Mouse (Mus musculus) left cerebral cortex, adult 2 months (tissue): Measurements from ENCODE around the gene Tbc1d14. TPM values are rescaled to one million over a fixed set of nuclear protein-coding genes. Genes with fewer than 3 reads are reported as not detected.

ENCODE experiments used
- DNase-seq, 2 experiments: peaks; one replicate each; pipeline ENCODE4 v3.0.0; 2021 to 2022; ENCODE audit warnings: low spot score in 2 of 2, mixed read lengths in 1 of 2; ENCODE audit errors: extremely low spot score in 1 of 2
- H3K27ac ChIP-seq: fragments of 200-600 bp; 2 replicates; pipeline ENCODE4 v1.8.1; 2022
- H3K4me3 ChIP-seq: fragments of 200-600 bp; 2 replicates; pipeline ENCODE4 v1.8.1; 2022
- CTCF ChIP-seq: fragments of 200-600 bp; IDR thresholded peaks from 2 replicates; pipeline ENCODE4 v1.8.1; 2022; ENCODE audit warnings: antibody characterized with exemption, mild to moderate bottlenecking, moderate library complexity
- intact Hi-C: fragments of 180-260 bp; cut with DNase I; formaldehyde crosslinking; loops from one replicate; pipeline ENCODE4 v1.15.1; 2025
- total RNA-seq, 2 experiments: library from RNA; stranded (reverse); gene quantifications; 2 replicates each; pipeline ENCODE4 v1.2.3; 2021

Gene Tbc1d14
- total RNA-seq, 2 experiments from 2014 or later: 82.0 to 82.4 TPM

GRCm38 (mm10) chr5:36471206-36471605 lies 121.9 kb downstream of the Tbc1d14 start:
- Histone ChIP-seq H3K27ac (no peak overlapping the region), H3K4me3 (no peak overlapping the region)
- intact Hi-C loops: no loop called here
- no peak for TF ChIP-seq CTCF
- DNase-seq: no peak

DNA sequence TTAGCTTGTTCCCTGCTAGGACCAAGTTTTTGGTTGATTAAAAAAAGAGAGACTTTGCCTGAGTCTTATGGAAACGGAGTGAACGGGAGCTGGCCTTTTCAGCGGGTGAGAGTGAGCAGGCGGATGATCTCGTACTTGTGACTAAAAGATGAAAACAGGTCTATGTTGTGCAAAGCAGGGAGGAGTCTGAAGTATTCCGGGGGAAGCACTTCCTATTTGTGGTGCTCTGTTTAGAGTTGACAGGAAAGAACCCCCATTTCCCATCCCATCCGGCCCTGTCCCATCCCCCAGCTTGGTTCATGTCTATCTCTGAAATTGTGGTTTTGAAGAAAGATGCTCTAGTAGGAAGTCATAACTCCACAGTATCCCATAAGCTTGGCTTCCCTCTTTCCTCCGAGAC lies 127.2 kb downstream of the Tbc1d14 start:
- no peak for DNase-seq
- intact Hi-C loops: no loop called here
- peak overlapping the region; percentile 91 for H3K4me3 ChIP-seq
- H3K27ac ChIP-seq: no peak overlapping the region
- no peak for TF ChIP-seq CTCF

- peak within 1 kb of the TSS; percentile 82 for H3K27ac ChIP-seq
- intact Hi-C loops: loop anchor here (5.0 kb wide), 2 partner anchors 132 to 433 kb away; no protein-coding TSS in a partner anchor
- H3K4me3 ChIP-seq: peak within 1 kb of the TSS; percentile 91
- no peak for TF ChIP-seq CTCF
- DNase-seq: peak; percentile 95 to 98
Observed at GRCm38 (mm10) chr5:36464709-36465661, 128.1 kb downstream of the Tbc1d14 start, which contains the start of gene Grpel1. Gene Grpel1, plus strand, starts transcription at chr5:36464998.

DNA sequence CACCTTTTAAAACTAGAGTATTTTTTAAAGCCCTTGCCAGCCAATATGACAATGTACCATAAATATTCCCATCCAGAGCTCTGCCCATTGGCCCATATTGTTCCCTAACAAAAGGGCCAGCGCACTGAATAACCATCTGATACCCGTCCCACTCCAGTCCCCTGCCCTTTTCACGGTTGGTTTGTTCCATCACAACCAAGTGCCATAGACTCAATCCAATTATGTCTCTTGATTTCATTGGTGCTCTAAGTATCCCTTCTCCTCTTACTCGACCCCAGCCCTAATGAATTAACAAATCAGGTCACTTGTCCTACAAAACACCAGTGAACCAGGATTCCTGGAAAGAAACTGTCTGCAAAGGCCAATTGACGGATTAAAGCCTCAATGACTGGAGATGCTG lies 129.7 kb downstream of the Tbc1d14 start:
- Histone ChIP-seq H3K27ac (no peak overlapping the region), H3K4me3 (no peak overlapping the region)
- intact Hi-C loops: loop anchor here (2.0 to 5.0 kb wide), 3 partner anchors 119 to 431 kb away; no protein-coding TSS in a partner anchor
- DNase-seq: no peak
- TF ChIP-seq CTCF: no peak

- H3K4me3 ChIP-seq: no peak overlapping the region
- peak; percentile 70 to 80 for DNase-seq
- peak; percentile 94 for TF ChIP-seq CTCF
- intact Hi-C loops: loop anchor here (1.0 to 5.0 kb wide), 4 partner anchors 120 to 431 kb away; no protein-coding TSS in a partner anchor
- no peak overlapping the region for H3K27ac ChIP-seq
Observed at GRCm38 (mm10) chr5:36462810-36463209, 130.3 kb downstream of the Tbc1d14 start.

DNA sequence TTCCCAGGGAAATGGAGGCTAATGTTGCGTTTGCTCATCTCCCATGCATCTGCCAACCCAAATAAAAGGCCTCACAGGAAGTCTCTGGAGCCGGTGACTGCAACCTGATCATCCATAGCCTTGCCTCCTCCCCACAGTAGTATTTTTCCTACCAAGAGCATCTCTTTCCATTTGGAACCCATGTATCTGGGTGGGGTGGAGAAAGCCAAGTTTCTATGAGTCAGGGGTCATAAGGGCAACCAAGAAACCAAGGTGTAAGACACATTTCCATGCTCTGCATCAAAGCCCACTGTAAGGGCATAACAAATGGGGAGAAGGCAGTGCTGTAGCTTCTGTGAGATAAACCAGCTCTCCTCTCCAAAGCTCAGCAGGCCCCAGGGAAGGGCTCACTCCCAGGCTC lies 131.8 kb downstream of the Tbc1d14 start:
- no peak for TF ChIP-seq CTCF
- Histone ChIP-seq H3K27ac (no peak overlapping the region), H3K4me3 (no peak overlapping the region)
- no peak for DNase-seq
- intact Hi-C loops: loop anchor here (5.0 kb wide), 2 partner anchors 136 to 429 kb away; no protein-coding TSS in a partner anchor

DNA sequence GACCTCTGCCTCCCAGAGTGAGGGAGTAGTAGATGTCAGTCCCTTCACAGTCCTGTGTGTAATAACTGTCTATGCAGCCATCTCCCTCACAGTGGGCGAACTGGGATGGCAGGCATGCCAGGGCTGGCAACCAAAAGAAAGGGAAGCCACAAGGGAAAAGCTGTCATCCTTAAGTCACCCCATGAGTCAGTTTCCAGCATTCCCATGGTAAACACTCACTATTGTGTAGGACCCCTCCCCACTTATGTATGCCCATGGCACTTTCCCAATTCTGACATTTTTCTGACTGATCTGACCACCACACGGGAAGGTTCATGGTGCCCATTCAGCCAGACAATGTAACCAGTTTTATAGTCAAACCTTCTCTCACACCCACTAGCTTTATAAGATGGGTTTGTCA lies 132.4 kb downstream of the Tbc1d14 start:
- no peak for DNase-seq
- TF ChIP-seq CTCF: no peak
- intact Hi-C loops: loop anchor here (5.0 kb wide), 2 partner anchors 137 to 428 kb away; no protein-coding TSS in a partner anchor

DNA sequence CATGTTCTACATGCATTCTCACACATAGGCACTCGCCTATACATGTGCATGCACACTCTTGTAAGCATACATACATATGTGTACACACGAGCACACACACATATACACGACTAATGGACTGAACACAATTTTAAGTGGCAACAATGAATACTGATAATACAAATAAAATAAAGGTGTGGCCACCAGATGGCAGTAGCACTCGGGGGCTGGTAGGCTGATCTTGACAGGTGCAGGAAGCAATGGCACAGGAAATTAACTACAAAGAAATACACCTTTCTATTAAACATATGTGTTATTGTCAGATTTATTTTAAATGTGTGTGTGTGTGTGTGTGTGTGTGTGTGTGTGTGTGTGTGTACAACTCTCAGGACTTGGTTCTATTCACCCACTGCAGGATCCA lies 134.2 kb downstream of the Tbc1d14 start:
- H3K4me3 ChIP-seq: no peak overlapping the region
- no peak overlapping the region for H3K27ac ChIP-seq
- intact Hi-C loops: loop anchor here (2.0 kb wide), 1 partner anchor 476 kb away; no protein-coding TSS in a partner anchor
- peak; percentile 66 for TF ChIP-seq CTCF
- DNase-seq: peak in 1 of 2 experiments; percentile 39

More for the DNA sequence above, 132.4 kb downstream of the Tbc1d14 start:
- Histone ChIP-seq H3K4me3 (no peak overlapping the region), H3K27ac (no peak overlapping the region)

DNA sequence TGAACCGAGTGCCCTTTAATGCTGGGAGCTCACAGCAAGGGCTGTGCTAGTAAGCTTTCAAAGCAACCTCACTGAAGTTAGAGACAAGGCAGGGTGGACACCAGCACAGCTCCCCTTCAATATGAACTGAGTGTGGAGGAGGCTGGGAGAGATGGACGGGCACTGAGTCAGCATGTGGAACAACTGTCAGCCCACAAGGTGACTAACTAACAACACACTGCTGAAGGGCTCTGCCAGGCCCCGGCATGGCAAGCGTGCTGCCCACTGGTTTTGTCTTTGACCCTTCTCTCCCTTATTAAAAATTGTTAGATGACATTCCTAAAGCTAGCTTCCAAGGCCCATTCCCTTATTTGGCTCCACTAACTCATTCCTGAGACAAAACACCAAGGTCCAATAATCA lies 135.4 kb downstream of the Tbc1d14 start:
- intact Hi-C loops: loop anchor here (2.0 kb wide), 1 partner anchor 475 kb away; no protein-coding TSS in a partner anchor
- no peak for DNase-seq
- Histone ChIP-seq H3K27ac (no peak overlapping the region), H3K4me3 (no peak overlapping the region)
- no peak for TF ChIP-seq CTCF

- DNase-seq: no peak
- H3K27ac ChIP-seq: no peak overlapping the region
- intact Hi-C loops: no loop called here
- TF ChIP-seq CTCF: no peak
- no peak overlapping the region for H3K4me3 ChIP-seq
Observed at GRCm38 (mm10) chr5:36452821-36453220, 140.3 kb downstream of the Tbc1d14 start.

DNA sequence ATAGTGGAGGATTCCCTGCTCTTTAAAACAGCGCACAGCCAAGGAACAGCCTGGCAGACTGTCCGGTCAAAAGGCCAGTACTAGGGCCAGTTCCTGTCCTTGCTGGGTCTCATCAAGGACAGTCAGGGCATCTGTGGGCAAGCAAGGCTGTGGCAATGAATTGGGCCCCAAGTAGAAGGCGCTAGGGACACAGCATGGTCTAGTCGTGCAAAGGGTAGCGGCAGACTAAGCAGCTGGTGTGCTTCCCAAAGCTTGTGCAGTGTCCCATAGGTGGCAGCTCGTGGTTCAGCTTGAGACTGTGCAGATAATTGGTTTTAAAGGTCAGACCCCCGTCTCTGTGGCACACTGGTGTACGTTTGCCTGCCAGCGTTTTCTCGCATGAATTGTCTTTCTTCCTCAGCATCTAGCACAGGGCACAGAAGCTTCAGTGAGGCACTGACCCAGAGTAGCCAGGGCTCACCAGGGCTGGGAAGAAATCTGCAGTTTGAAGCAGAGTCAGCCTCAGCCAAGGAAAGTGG lies 141.1 kb downstream of the Tbc1d14 start:
- no peak overlapping the region for H3K27ac ChIP-seq
- intact Hi-C loops: no loop called here
- H3K4me3 ChIP-seq: no peak overlapping the region
- no peak for DNase-seq
- TF ChIP-seq CTCF: no peak

- Histone ChIP-seq H3K27ac (no peak overlapping the region), H3K4me3 (no peak overlapping the region)
- no peak for TF ChIP-seq CTCF
- intact Hi-C loops: no loop called here
- DNase-seq: no peak
Observed at GRCm38 (mm10) chr5:36451119-36451518, 142.0 kb downstream of the Tbc1d14 start.
